Mouse (Mus musculus): ENCODE results near the gene Slc25a35. TPM values are rescaled to one million over a fixed set of nuclear protein-coding genes. Genes with fewer than 3 reads are reported as not detected.

Gene Slc25a35
- total and polyA plus RNA-seq, 3 experiments, result 1.1 to 5.2 (median 1.3) TPM

- Histone ChIP-seq H3K4me1 (ENCODE audit: insufficient read depth, low read depth, low read length) (peaks cover 18% of the 10 kb centered on the region), H3K36me3 (replicated peaks) (peaks cover 5% of the 10 kb centered on the region), H3K27me3 (ENCODE audit: insufficient read depth, low read length) (peaks cover 52% of the 10 kb centered on the region), H3K4me3 (ENCODE audit: low read depth, low read length) (no peak overlapping the region), H3K9me3 (replicated peaks) (no peaks in the 10 kb centered on the region)
- TF ChIP-seq TAL1 (conservative IDR thresholded peaks at IDR 0.05; ENCODE audit: low read depth, low read length) (no peak), CTCF (IDR thresholded peaks at IDR 0.05; ENCODE audit: low read depth, low read length) (no peak), GATA1 (IDR thresholded peaks at IDR 0.05; ENCODE audit: borderline replicate concordance, low read length) (no peak), POLR2AphosphoS5 (IDR thresholded peaks at IDR 0.05; ENCODE audit: insufficient replicate concordance, low read depth, low read length) (no peak)
- no peak for DNase-seq (ENCODE audit: low spot score)
- ATAC-seq (ENCODE audit: extremely low read depth, insufficient number of reproducible peaks, low FRiP score, poor library complexity, severe bottlenecking), result no peak
These were observed 20.4 kb upstream of the Slc25a35 start for GRCm38 (mm10) chr11:68947542-68947993.

GRCm38 (mm10) chr11:68953903-68954302, 14.0 kb upstream of the Slc25a35 start:
- Histone ChIP-seq H3K4me3 (ENCODE audit: low read depth, low read length) (no peak overlapping the region), H3K9me3 (replicated peaks) (no peaks in the 10 kb centered on the region), H3K4me1 (ENCODE audit: insufficient read depth, low read depth, low read length) (peaks cover 17% of the 10 kb centered on the region), H3K27me3 (ENCODE audit: insufficient read depth, low read length) (peaks cover 74% of the 10 kb centered on the region), H3K36me3 (replicated peaks) (no peaks in the 10 kb centered on the region)
- no peak for TF ChIP-seq GATA1 (IDR thresholded peaks at IDR 0.05; ENCODE audit: borderline replicate concordance, low read length)
- TF ChIP-seq CTCF (IDR thresholded peaks at IDR 0.05; ENCODE audit: low read depth, low read length), result no peak
- TF ChIP-seq POLR2AphosphoS5 (IDR thresholded peaks at IDR 0.05; ENCODE audit: insufficient replicate concordance, low read depth, low read length), result no peak
- no peak for TF ChIP-seq TAL1 (conservative IDR thresholded peaks at IDR 0.05; ENCODE audit: low read depth, low read length)
- no peak for TF ChIP-seq GATA2 (IDR thresholded peaks at IDR 0.05; ENCODE audit: borderline replicate concordance, low read depth, low read length)
- no peak for ATAC-seq (ENCODE audit: extremely low read depth, insufficient number of reproducible peaks, low FRiP score, poor library complexity, severe bottlenecking)
- no peak for DNase-seq (ENCODE audit: low spot score)

DNA sequence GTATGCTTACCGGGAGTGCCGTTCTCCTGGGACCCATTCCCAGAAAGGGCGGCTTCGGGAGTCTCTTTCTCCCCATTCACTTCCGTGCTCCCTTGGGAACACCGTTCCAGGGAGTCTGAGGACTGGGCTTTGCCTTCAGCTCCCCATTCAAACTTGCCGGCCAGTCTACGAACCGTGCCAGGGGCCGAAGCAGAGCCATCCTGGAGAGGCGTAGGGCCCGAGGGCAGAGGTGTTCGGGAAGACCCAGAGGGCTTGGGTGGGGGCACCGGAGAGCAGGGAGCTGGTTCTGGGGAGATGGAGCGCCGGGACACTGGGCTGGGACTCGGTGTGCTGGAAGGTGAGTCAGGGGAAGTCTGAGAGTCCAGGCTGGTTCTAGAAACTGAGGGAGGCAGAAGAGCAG, 13.5 kb upstream of the Slc25a35 start:
- H3K4me1 ChIP-seq (ENCODE audit: insufficient read depth, low read depth, low read length), result peaks cover 17% of the 10 kb centered on the region
- H3K27me3 ChIP-seq (ENCODE audit: insufficient read depth, low read length), result peaks cover 69% of the 10 kb centered on the region
- DNase-seq (ENCODE audit: low spot score), result no peak
- H3K4me3 ChIP-seq (ENCODE audit: low read depth, low read length), result peak overlapping the region; percentile 42; the same call in 1 of the 2 replicates
- no peaks in the 10 kb centered on the region for H3K36me3 ChIP-seq (replicated peaks)
- TF ChIP-seq GATA2 (IDR thresholded peaks at IDR 0.05; ENCODE audit: borderline replicate concordance, low read depth, low read length) (no peak), GATA1 (IDR thresholded peaks at IDR 0.05; ENCODE audit: borderline replicate concordance, low read length) (no peak), TAL1 (conservative IDR thresholded peaks at IDR 0.05; ENCODE audit: low read depth, low read length) (no peak), POLR2AphosphoS5 (IDR thresholded peaks at IDR 0.05; ENCODE audit: insufficient replicate concordance, low read depth, low read length) (no peak), CTCF (IDR thresholded peaks at IDR 0.05; ENCODE audit: low read depth, low read length) (no peak)
- H3K9me3 ChIP-seq (replicated peaks), result no peaks in the 10 kb centered on the region
- ATAC-seq (ENCODE audit: extremely low read depth, insufficient number of reproducible peaks, low FRiP score, poor library complexity, severe bottlenecking), result no peak

DNA sequence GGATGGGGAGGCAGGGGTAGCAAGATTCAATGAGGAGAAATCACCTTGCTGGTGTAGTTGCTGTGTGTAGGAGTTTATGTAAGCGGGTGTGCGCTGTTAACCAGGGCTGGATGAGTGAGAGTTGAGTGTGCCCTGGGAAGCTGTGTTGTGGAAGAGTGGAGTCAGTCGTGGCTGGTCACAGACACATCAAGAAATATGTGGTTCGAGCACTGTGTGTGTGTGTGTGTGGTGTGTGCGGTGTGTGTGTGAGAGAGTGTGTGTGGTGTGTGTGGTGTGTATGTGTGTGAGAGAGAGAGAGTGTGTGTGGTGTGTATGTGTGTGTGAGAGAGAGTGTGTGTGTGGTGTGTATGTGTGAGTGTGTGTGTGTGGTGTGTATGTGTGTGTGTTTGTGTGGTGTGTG, 12.5 kb upstream of the Slc25a35 start:
- Histone ChIP-seq H3K9me3 (replicated peaks) (no peaks in the 10 kb centered on the region), H3K27me3 (ENCODE audit: insufficient read depth, low read length) (peaks cover 63% of the 10 kb centered on the region), H3K4me3 (ENCODE audit: low read depth, low read length) (no peak overlapping the region), H3K4me1 (ENCODE audit: insufficient read depth, low read depth, low read length) (peaks cover 17% of the 10 kb centered on the region), H3K36me3 (replicated peaks) (no peaks in the 10 kb centered on the region)
- no peak for DNase-seq (ENCODE audit: low spot score)
- TF ChIP-seq GATA1 (IDR thresholded peaks at IDR 0.05; ENCODE audit: borderline replicate concordance, low read length), result no peak
- TF ChIP-seq POLR2AphosphoS5 (IDR thresholded peaks at IDR 0.05; ENCODE audit: insufficient replicate concordance, low read depth, low read length), result no peak
- no peak for ATAC-seq (ENCODE audit: extremely low read depth, insufficient number of reproducible peaks, low FRiP score, poor library complexity, severe bottlenecking)

DNA sequence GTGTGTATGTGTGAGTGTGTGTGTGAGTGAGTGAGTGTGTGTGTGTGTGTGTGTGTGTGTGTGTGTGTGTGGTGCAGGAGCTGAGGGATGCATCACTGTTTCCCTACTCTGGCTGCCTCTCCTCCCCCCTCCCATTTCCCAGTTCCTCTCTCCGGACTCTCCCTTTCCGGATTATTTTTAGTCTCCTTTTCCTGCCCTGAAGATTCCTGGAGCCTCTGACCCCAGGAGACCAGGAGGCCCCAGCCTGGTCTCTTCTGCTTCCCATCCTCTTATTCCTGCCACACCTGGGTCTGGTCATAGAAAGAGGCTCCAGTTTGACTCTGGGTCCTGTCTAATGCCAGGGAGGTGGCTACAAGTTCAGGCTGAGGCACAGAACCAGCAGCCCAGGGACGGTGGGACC, 11.8 kb upstream of the Slc25a35 start:
- Histone ChIP-seq H3K9me3 (replicated peaks) (no peaks in the 10 kb centered on the region), H3K4me1 (ENCODE audit: insufficient read depth, low read depth, low read length) (peaks cover 17% of the 10 kb centered on the region), H3K27me3 (ENCODE audit: insufficient read depth, low read length) (peaks cover 59% of the 10 kb centered on the region), H3K36me3 (replicated peaks) (no peaks in the 10 kb centered on the region), H3K4me3 (ENCODE audit: low read depth, low read length) (no peak overlapping the region)
- ATAC-seq (ENCODE audit: extremely low read depth, insufficient number of reproducible peaks, low FRiP score, poor library complexity, severe bottlenecking) (no peak), DNase-seq (ENCODE audit: low spot score) (no peak)
- TF ChIP-seq GATA1 (IDR thresholded peaks at IDR 0.05; ENCODE audit: borderline replicate concordance, low read length), result no peak
- TF ChIP-seq CTCF (IDR thresholded peaks at IDR 0.05; ENCODE audit: low read depth, low read length), result no peak
- TF ChIP-seq POLR2AphosphoS5 (IDR thresholded peaks at IDR 0.05; ENCODE audit: insufficient replicate concordance, low read depth, low read length), result no peak
- TF ChIP-seq GATA2 (IDR thresholded peaks at IDR 0.05; ENCODE audit: borderline replicate concordance, low read depth, low read length), result no peak
- TF ChIP-seq TAL1 (conservative IDR thresholded peaks at IDR 0.05; ENCODE audit: low read depth, low read length), result no peak

GRCm38 (mm10) chr11:68956697-68957096, 11.2 kb upstream of the Slc25a35 start:
- no peak overlapping the region for H3K4me3 ChIP-seq (ENCODE audit: low read depth, low read length)

More at GRCm38 (mm10) chr11:68956697-68957096, 11.2 kb upstream of the Slc25a35 start:
- TF ChIP-seq GATA2 (IDR thresholded peaks at IDR 0.05; ENCODE audit: borderline replicate concordance, low read depth, low read length), result no peak
- no peak for TF ChIP-seq TAL1 (conservative IDR thresholded peaks at IDR 0.05; ENCODE audit: low read depth, low read length)
- TF ChIP-seq GATA1 (IDR thresholded peaks at IDR 0.05; ENCODE audit: borderline replicate concordance, low read length), result no peak
- TF ChIP-seq CTCF (IDR thresholded peaks at IDR 0.05; ENCODE audit: low read depth, low read length), result no peak
- no peak for TF ChIP-seq POLR2AphosphoS5 (IDR thresholded peaks at IDR 0.05; ENCODE audit: insufficient replicate concordance, low read depth, low read length)
- Histone ChIP-seq H3K9me3 (replicated peaks) (no peaks in the 10 kb centered on the region), H3K36me3 (replicated peaks) (no peaks in the 10 kb centered on the region), H3K27me3 (ENCODE audit: insufficient read depth, low read length) (peaks cover 55% of the 10 kb centered on the region), H3K4me1 (ENCODE audit: insufficient read depth, low read depth, low read length) (peaks cover 18% of the 10 kb centered on the region)
- DNase-seq (ENCODE audit: low spot score) (no peak), ATAC-seq (ENCODE audit: extremely low read depth, insufficient number of reproducible peaks, low FRiP score, poor library complexity, severe bottlenecking) (no peak)

All from G1E (cell line).